Mouse (Mus musculus): ENCODE measurements around the gene Ubtd2. TPM values are rescaled to one million over a fixed set of nuclear protein-coding genes. Genes with fewer than 3 reads are reported as not detected.

The Ubtd2 gene
- total RNA-seq, 2 experiments from 2014 or later = 7.3 to 9.5 TPM

DNA sequence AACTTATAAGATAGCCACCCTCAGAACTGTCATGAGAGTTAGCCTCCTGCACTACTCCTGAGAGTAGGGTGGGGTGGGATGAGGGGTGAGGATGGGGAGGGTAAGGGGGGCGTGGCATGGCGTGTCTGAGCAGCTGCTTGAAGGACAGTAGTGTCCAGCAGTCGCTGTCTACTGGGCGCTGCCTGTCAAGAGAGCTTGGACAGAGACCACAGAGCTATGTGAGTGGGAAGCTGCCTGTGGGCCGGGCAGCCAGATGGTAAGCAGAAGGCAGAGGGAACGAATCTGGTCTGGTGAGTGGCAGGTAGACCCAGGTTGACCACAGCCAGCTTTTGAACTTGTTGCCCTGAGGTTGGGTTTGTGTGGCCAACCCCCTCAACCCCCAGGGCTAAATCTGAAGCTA, 85.3 kb downstream of the Ubtd2 start:
- ATAC-seq (replicated peaks; ENCODE audit: poor library complexity, severe bottlenecking) = no peak

DNA sequence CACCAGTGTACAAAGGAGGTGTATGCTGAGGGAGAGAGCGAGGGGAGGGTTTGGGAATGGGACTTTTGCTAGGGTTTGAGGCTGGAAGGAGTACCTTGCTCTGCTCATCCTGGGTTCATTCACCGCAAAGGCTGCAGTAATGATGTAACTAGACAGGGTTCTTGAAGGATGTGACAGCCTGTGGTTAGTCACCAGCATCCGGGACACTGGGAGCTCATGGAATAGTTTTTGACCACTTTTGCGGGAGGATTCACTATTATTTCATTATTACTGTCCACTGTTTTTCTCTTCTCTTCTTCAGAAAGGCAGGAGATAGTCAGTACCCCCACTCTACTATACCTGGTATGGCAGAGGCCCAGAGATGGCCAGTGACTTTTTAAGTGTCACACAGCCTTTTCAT, 87.0 kb downstream of the Ubtd2 start:
- peak; percentile 39 for ATAC-seq (replicated peaks; ENCODE audit: poor library complexity, severe bottlenecking)

DNA sequence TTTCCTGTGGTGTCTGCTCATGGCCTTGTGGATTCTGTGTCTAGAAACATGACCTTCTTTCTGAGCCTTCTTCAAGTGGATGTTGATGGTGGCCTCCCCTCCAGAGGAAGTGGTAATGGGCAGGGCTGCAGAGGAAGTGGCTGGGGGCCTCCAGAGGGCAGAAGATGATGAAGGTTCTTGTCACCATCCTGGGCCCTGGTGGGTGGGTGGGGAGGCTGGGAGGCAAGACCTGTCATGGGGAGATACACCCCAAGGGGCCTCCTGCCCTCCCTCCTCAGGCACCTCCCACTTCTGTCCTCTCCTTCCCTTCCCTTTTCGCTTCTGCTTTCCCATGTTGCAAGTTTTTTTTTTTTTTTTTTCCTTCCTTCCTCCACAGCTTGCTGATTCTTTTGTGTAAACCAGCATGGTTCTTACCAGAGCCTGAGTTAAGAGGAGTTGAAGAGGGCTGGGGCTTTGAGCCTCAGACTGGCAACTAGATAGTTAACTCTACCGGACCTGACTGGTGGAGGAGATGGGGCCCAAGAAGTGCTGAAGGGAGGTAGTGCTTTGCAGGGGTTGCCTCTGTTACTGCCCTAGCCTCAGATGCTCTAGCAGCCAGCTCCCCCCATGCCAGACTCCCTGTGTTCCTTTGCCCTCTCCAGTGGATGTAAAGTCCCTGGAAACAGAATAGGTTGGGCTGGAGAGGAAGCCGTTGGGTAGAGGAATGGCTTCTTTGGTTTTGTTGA, 87.7 kb downstream of the Ubtd2 start:
- peak; percentile 90 for ATAC-seq (replicated peaks; ENCODE audit: poor library complexity, severe bottlenecking)

DNA sequence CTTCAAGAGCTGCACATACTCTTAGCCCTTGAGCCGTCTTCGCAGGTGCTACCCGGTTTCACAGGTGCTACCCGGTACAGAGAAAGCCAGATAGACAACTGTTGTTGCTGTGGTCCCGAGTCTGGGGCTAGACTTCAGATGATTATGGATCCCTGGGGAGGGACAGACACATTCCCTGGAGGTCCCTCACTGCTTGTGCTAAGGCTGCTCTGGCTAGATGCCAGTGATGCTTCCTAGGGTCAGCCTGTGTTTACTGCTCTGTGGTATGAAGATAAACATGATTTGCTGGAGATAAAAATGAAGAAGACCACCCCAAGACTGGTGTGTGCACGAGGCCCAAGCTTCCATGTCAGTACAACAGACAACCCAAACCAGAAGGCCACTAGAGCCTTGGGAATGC, 88.9 kb downstream of the Ubtd2 start:
- no peak for ATAC-seq (replicated peaks; ENCODE audit: poor library complexity, severe bottlenecking)

DNA sequence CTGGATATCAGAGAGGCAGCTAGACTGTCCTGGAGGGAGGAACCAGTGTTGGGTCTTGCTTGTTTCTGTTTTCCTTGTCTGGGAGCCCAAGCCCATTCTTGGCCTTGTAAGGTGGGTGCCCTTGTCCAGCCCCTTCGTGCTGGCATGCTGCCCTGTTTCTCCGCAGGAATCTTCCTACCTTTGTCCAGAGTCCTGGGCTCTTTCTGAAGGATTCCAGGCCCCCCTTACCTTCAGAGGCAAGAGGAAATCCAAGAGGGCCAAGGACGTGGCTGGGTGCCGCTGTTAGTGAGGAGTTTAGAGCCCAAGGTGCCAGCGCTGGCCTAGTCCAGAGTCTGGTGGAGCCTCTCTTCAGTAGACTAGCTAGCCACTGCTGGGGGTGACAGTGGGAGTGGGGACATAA, 89.3 kb downstream of the Ubtd2 start:
- no peak for ATAC-seq (replicated peaks; ENCODE audit: poor library complexity, severe bottlenecking)

DNA sequence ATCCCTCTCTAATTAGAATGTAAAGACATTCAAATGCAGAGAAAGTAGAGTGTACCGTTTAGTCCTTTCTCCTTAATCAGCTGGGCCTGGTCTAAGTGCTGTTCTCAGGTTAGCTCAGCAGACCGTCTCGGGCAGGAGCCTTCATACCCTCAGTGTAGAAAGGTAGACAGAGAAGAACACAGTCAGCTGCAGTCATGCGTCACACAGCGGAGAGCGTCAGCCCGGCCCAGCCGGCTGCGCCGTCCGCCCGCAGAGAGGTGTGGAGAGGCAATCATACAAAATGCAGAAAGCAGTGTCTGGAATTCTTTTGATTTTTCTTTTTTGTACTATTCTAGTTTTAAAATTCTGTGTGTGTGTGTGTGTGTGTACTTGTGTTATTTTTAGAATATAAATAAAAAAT, 90.4 kb downstream of the Ubtd2 start:
- no peak for ATAC-seq (replicated peaks; ENCODE audit: poor library complexity, severe bottlenecking)

DNA sequence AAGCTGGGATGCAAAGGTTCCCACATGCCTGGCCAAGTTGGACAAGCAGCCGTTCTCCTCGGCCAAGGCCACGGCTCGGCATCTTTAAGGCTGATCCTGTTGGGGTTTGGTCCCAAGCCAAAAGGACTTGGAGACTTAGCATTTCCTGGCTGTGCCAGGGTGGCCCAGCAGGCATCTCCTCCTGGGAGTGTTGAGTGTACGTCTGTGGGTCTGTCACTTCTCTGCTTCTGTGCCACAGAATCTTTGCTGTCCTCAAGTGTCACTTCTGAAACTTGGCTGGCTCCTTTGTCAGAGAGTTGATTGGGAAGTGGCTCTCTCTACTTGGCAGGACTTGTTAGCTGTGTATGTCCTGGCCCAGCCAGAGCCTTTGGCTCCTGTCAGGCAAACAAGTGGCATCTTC, 91.3 kb downstream of the Ubtd2 start:
- ATAC-seq (replicated peaks; ENCODE audit: poor library complexity, severe bottlenecking) = no peak

DNA sequence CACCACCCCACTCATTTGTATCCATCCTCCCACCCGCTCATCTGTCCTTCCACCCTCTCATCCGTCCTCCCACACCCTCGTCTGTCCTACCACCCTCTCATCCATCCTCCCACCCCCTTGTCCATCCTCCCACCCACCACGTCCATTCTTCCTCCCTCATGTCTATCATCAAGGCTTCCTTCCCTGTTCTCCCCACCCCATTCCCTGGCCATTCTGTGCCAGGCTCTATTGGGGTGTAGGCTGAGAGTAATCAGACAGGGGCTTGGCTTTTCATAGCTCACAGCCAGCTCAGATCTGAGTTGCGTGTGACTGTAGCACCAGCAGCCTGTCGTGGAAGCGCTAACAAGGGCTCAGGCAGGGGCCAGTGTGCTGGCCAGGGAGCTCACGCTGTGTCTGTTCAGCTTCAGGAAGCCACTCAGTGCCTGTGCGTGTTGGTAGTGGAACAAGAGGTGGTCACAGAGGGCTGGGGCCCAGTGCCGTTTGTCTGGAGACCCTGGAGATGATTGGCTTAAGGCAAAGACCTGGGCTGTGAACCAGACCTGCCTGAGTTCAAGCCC, 92.3 kb downstream of the Ubtd2 start:
- no peak for ATAC-seq (replicated peaks; ENCODE audit: poor library complexity, severe bottlenecking)

DNA sequence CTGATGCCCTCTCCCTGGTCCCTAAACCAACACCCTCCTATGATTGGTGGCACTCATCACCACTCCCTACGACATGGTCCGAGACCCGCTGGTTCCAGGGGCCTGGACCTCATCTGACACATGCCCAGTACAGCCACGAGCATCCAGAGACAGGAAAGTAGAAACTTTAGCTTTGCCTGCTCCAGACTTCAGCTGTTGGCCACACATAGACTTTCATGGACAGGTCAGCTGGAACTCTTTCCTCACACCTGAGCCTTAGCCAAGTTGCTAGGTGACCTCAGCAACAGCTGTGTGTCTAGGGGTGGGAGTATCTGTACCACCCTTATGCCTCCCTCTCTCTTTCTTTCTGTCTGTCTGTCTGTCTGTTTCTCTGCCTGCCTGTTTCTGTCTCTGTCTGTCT, 93.1 kb downstream of the Ubtd2 start:
- no peak for ATAC-seq (replicated peaks; ENCODE audit: poor library complexity, severe bottlenecking)

DNA sequence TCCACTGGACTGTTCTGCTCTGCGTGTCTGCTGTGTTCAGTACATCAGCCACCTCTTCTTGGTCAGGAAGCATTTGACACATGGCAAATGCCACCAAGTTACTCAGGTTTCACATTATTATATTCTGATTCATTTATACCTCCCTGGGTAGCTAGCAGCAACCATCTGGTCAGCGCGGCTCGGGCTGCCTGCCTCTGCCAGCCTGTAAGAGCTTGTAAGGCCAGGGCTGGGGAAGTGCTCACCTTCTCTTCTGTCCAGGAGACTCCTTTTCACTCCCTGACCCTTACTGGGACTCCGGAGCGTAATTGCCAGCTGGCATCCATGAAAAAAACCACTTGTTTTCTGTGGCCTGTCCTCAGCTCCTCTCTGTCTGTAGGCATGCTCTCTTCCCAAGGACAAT, 94.1 kb downstream of the Ubtd2 start:
- ATAC-seq (replicated peaks; ENCODE audit: poor library complexity, severe bottlenecking) = no peak

DNA sequence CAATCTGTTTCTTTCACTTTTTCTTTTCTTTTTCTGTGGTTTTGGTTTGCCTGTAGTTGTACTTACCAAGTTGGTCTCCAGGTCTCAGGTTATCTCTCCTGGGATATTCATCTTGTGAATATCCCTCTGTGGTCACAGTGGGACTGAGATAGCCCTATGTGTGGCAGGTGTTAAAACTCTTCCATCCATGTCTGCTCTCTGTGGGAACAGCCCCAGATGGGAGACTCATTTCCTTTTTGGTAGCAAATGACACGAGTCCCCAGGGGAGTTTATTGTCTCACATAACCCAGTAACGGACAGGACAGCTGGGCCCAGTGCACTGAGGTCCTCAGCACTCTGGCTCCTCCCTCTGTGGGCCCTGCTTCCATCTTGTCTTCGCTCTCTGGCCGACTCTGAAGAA, 94.9 kb downstream of the Ubtd2 start:
- ATAC-seq (replicated peaks; ENCODE audit: poor library complexity, severe bottlenecking) = no peak

DNA sequence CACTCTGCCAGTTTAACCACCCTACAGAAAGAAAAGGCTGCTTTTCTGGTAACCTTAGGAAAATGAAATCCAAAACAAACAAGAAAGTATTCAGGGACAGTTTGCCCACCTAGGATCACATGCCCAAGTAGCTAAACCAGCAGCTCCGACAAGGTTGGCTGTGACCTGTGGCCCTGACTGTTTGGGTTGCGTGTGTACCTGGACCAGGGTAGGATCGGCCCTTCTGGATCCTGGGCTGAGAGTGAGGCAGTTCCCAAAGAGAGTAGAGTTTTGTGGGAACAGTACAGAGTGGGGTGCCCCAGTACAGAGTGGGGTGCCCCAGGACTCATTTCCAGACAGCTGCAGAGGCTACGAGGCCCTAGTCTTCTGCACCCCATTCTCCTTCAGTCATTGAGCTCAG, 95.9 kb downstream of the Ubtd2 start:
- no peak for ATAC-seq (replicated peaks; ENCODE audit: poor library complexity, severe bottlenecking)

DNA sequence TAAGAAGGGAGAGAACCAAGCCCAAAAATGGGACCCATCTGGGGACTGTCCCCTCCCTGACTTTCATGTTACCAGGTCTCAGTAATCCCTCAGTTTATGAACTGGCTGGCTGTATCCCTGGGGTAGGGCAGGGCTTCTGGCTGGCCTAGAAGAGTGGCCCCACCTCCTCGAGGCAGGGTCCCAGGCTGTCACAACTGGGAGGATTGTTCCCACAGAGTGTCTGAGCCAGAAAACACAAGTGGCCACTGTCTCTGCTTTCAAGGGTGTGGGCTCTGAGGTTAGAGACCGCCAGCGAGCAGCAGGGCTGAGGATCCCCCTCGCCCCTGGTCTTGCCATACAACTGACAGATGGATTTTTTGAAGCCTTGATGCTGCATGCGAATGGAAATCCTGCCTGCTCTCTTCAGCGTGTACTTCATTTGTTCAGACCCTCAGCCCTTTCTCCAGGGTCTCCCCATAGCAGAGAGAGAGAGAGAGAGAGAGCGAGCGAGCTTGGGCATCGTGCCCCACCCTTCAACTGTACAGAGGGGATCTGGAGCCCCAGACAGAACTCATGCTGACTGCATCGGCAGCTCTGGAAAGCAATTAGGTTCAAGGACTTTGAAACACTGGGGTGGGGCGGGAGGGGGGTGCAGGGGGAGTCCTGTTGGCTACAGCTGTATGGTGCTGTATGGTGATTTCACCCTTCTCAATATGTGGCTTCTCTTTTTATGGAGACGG, 96.6 kb downstream of the Ubtd2 start:
- ATAC-seq (replicated peaks; ENCODE audit: poor library complexity, severe bottlenecking) = no peak

DNA sequence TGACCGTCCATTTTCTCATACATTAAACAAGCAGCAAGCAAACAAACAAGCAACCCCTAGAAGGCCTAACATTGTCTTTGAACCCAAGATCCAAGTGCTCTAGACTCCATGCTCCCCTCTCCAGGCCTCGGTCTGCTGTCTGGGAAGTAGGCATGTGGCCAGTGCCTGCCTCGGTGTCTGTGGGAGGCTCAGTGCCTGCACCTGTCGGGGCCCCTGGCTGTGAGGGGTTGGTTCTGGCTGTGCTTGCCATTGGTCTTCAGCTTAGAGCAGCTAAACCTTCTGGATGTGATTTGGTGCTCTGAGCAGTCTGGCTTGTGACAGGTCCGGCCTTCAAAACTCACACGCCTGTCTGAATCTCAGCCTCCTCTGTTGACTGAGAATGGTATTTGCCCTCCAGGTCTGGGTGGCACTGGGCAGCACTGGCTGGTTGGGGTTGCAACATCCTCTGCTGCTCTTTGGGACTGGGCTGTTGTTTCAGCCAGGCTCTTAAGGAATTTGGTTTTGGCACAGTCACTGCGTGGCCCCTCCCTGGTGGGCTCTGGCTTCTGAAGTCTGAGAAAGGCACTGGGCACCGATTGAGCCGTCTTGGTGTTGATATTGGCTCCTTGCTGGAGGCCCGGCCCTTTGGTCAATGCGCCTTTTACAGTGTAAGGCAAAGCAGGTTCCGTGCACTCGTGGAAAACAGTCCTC, 97.4 kb downstream of the Ubtd2 start:
- peak; percentile 41 for ATAC-seq (replicated peaks; ENCODE audit: poor library complexity, severe bottlenecking)

DNA sequence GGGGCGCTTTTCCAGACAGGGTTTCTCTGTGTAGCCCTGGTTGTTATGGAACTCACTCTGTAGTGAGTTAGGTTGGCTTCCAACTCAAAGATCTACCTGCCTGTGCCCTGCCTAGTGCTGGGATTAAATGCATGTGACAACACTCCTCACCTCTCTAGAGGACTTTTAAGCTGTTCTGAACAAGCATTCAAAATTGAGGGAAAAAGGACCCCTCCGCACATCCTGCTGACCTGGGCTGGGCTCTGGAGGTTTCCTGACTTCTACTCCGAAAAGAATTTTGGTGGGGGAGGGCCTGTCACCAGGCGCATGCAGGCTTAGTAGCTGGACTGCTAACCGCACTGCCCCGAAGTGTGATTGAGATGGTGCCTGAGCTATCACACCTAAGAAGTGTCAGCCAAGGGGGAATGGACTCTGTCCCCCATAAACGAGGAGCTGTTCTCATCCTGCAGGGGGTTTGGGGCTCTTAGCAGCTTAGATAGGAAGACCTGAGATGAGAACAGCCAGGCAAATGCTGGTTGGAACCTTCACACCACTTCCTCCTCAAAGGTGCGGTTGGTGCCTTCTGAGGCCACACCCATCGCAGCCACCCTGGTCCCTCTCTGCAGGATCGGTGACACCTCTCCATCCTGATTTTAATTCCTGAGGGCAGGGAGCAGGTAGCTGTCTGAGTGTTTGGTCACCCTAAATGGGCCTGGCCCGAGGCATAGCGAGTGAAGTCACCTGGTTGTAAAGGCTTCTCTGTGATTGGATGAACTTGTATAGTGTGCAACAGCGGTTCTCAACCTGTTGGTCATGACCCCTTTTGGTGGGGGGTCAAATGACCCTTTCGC, 98.4 kb downstream of the Ubtd2 start:
- ATAC-seq (replicated peaks; ENCODE audit: poor library complexity, severe bottlenecking) = peak; percentile 60

DNA sequence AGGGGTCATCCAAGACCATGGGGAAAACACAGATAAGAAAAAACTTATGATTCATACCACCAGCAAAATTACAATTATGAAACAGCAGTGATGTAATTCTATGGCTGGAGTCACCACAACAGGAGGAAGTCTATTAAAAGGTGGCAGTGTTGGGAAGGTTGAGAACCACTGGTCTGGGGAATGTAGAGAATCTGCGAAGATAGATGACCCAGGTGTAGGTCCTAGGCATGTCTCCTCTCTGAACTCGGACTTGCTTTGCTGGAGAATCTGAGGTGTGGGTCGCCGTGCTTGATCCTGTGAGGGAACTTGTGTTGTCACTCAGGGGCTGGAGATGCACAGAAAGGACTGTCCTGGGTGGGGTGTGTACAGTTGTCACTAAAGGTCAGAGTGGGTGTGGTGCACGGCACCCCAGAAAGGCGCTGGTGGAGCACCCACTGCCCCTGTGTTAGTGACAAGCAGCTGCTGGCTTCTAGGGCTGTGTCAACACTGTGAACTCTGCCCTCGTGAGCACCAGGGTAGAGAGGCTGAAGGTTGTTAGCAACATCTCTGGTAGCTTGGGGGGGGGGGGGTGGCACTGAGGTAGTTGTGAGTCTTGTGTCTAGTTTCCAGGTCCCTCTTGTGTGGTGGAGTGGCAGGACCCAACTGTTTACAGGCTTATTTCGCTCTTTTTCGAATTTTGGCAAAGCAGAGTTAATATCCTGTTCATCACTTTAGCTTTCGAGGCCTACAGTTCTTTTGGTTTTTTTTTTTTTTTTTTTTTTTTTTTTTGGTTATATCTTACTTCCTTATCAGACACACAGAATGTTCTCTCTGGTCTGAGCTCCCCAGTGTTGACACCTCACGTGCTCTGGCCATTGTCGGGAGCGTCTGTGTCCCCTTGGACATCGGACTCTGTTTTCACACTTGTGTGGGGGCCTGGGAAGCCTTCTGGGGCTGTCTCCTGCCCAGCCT, 99.2 kb downstream of the Ubtd2 start:
- peak; percentile 53 for ATAC-seq (replicated peaks; ENCODE audit: poor library complexity, severe bottlenecking)

DNA sequence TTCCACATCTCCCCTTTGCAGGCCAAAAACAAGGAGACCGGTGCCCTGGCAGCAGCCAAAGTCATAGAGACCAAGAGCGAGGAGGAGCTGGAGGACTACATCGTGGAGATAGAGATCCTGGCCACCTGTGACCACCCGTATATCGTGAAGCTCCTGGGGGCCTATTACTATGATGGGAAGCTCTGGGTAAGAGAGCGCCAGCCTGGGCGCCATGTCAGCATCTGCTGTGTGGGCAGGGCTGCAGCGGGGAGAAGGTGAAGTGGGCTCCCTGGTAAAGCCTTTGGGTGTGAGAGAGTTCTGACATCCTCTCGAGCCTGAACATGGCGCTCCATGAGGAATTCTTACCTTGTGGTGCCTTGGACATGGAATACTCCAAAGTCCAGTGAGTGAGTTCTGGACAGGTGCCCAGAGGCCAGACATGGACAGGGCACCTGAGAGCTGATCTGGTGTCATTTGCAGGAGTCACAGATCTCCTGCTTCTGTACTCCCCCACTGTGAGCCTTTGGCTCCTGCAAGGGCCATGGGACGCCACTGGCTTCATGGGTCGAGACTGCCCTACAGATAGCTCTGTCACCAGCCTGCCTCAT, 100.0 kb downstream of the Ubtd2 start:
- ATAC-seq (replicated peaks; ENCODE audit: poor library complexity, severe bottlenecking) = no peak

DNA sequence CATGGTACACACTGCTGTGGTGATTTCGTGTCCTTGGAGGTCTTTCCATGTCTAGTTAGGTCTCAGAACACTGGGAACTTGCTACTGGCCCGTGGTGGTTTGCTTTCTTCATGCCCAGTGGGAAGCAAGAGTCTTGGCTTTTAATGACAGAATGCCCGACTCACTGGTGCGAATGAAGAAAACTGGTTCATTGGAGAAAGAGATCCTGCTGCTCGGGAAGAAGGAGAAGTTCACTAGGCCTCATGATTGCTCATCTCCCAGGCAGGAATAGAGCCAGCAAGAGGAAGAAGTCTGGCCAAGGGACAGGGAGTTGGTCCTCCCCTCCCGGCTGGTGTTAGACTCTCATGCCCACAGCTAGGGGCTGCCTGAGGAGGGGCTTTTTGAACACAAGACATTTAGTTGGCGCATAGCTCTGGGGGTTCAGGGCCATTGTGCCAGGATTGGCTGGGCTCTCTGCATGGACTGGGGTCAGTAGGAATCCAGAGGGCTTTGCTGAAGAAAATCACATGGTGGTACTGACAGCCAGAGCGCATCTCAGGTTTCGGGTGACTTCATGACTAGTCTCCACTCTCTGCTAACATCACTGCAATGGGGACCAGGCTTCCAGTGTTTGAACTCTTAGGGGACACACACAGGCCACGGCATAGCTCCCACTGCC, 101.3 kb downstream of the Ubtd2 start:
- ATAC-seq (replicated peaks; ENCODE audit: poor library complexity, severe bottlenecking) = no peak

All from granulocyte monocyte progenitor cell, adult 5-6 weeks (primary cell).